ENCODE assay signal across 13 mouse cellular contexts in the genomic region with DNA sequence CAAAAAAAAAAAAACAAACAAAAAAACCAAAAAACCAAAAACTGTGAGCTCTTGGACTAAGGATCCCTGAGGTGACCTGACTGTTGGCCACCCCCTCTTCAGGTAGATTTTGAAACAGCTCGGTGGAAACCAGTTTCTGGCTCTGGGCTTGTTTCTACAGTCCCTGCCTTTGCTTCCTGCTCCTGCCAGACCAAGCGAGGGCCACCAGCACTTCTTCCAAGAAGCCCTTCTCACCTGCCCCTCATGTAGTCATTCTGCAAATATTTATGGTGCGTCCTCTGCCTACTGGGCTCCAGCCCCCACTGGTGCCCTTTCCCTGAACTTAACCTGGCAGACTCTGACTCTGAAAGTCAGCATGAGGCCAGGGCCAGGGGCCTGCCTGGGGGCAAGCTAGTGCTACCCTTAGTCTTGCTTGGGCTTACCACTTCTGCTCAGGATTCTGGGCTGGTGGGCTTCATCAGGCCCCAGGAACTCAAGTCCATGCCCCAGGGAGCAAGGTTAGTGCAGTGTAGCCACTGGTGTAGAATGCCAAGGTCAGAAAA. TPM values are rescaled to one million over a fixed set of nuclear protein-coding genes. Genes with fewer than 3 reads are reported as not detected.
DNase-seq lines count a peak whose midpoint lies in the region; ATAC-seq and TF ChIP-seq lines count a peak whose summit lies in the region.
"Had no signal": no experiment of that assay in that cellular context is flagged by ENCODE, and none has a peak within 500 bp of the region (broad histone marks: within the 10 kb centered on the region; RNA-seq: fewer than 3 reads in every experiment).

No protein-coding gene starts in this region.

- no peaks in the 10 kb centered on the region for H3K27me3 ChIP-seq in heart, embryonic 14.5 days (ENCODE audit: control insufficient read depth, insufficient read depth, low read length)

- WGBS in heart, embryonic 14.5 days: 76% methylated on average over 3 of the region's 3 CpGs

- H3K4me1 ChIP-seq in heart, embryonic 14.5 days (ENCODE audit: control insufficient read depth in 2 of 2, insufficient read depth in 2 of 2, low read length in 2 of 2): peaks cover 45 to 61% of the 10 kb centered on the region in 2 experiments
- H3K4me1 ChIP-seq in cortical plate, adult 2 months (ENCODE audit: control insufficient read depth, insufficient read depth, low read length): peaks cover 5% of the 10 kb centered on the region; the same call in 1 of the 2 replicates

- no peak for TF ChIP-seq CTCF in layer of hippocampus, adult 2 months (conservative IDR thresholded peaks at IDR 0.05)
- TF ChIP-seq CTCF in cortical plate, adult 2 months (IDR thresholded peaks at IDR 0.05; ENCODE audit: extremely low read depth, insufficient read depth, low read length): no peak

- TF ChIP-seq POLR2A in cortical plate, adult 2 months (IDR thresholded peaks at IDR 0.05; ENCODE audit: extremely low read depth, insufficient read depth, low read length): no peak

- no peaks in the 10 kb centered on the region for H3K36me3 ChIP-seq in heart, embryonic 14.5 days (ENCODE audit: control insufficient read depth, insufficient read depth, low read length)
- H3K36me3 ChIP-seq: intestine, embryonic 15.5 days had no signal

- H3K4me3 ChIP-seq in heart, embryonic 14.5 days (ENCODE audit: control insufficient read depth in 1 of 2, insufficient read depth in 1 of 2, low read depth in 1 of 2, low read length in 2 of 2): no peak overlapping the region
- peak overlapping the region; percentile 65 for H3K4me3 ChIP-seq in layer of hippocampus, adult 2 months
- peak overlapping the region; percentile 67 for H3K4me3 ChIP-seq in cortical plate, adult 2 months (ENCODE audit: insufficient read depth, low read length)
- H3K4me3 ChIP-seq: intestine, embryonic 15.5 days; myocyte had no signal

- peak overlapping the region; percentile 80 for H3K4me2 ChIP-seq in heart, embryonic 14.5 days (ENCODE audit: low read length)

- ATAC-seq in heart, embryonic 14.5 days (ENCODE audit: insufficient number of reproducible peaks, insufficient read depth, low FRiP score, low read depth): no peak
- ATAC-seq: intestine, embryonic 15.5 days had no signal

- peak overlapping the region; percentile 73; the same call in 1 of the 2 replicates for H3K9ac ChIP-seq in heart, embryonic 14.5 days (ENCODE audit: low read length)
- H3K9ac ChIP-seq: intestine, embryonic 15.5 days had no signal

- H3K27ac ChIP-seq in heart, embryonic 14.5 days (replicated peaks in 1 of 2; ENCODE audit: control insufficient read depth in 1 of 2, insufficient read depth in 1 of 2, low read depth in 2 of 2, low read length in 2 of 2): no peak overlapping the region
- H3K27ac ChIP-seq in layer of hippocampus, adult 2 months: 0 out of 2 replicates have a peak overlapping the region, but pooled peaks have one; percentile 7
- H3K27ac ChIP-seq in cortical plate, adult 2 months (ENCODE audit: insufficient read depth, low read length): no peak overlapping the region
- H3K27ac ChIP-seq: intestine, embryonic 15.5 days had no signal

- DNase-seq in heart, adult 8-10 months (ENCODE audit: low spot score): no peak
- no peak for DNase-seq in layer of hippocampus, adult 2 months (ENCODE audit: low spot score in 2 of 2)
- no peak for DNase-seq in layer of hippocampus, postnatal 10 days (ENCODE audit: low spot score in 2 of 2)
- DNase-seq in 3134 (ENCODE audit: extremely low read depth, insufficient read length, low spot score): peak; percentile 31
- no peak for DNase-seq in right cerebral cortex, postnatal 14 days
- no peak for DNase-seq in MN1 (ENCODE audit: low spot score)
- DNase-seq: cerebellum, adult 2 months; spleen, adult 18-20 months had no signal

- no peaks in the 10 kb centered on the region for H3K9me3 ChIP-seq in heart, embryonic 14.5 days (ENCODE audit: control insufficient read depth, low read length)
- H3K9me3 ChIP-seq: intestine, embryonic 15.5 days had no signal

RNA-seq across cellular contexts. Expression of a gene that starts 1.9 kb away (rescaled TPM):
- polyA plus RNA-seq in heart, embryonic 14.5 days (2014; fragmentation: Nextera tagmentation; extraction: Ambion mirVana): 8.3 and 8.6 TPM in 2 replicates
- 10 to 100 TPM in 3 of 4 experiments, 1 to 10 TPM in 1; 7.5 to 13.4 (median 11.4) TPM for total RNA-seq in heart, adult 8-10 months (2022)
- total RNA-seq in layer of hippocampus, adult 2 months (2021): 10 to 100 TPM; 57.5 to 65.7 TPM
- total RNA-seq in layer of hippocampus, postnatal 10 days (2021): 100 to 1,000 TPM; 109 to 120 TPM
- 58.0 and 63.1 TPM in 2 replicates for polyA plus RNA-seq in cortical plate, adult 2 months (2012; rRNA removed)

RNA-seq across cellular contexts. Expression of a gene that starts 38.7 kb away (rescaled TPM):
- 2.1 and 3.0 TPM in 2 replicates for polyA plus RNA-seq in heart, embryonic 14.5 days (2014; fragmentation: Nextera tagmentation; extraction: Ambion mirVana)
- total RNA-seq in heart, adult 8-10 months (2022): 1 to 10 TPM; 1.0 to 3.1 (median 1.7) TPM
- total RNA-seq in layer of hippocampus, adult 2 months (2021): 10 to 100 TPM; 14.8 to 15.5 TPM
- total RNA-seq in layer of hippocampus, postnatal 10 days (2021): 1 to 10 TPM; 3.0 to 3.8 TPM
- polyA plus RNA-seq in cortical plate, adult 2 months (2012; rRNA removed): 11.3 and 17.9 TPM in 2 replicates
- polyA plus RNA-seq: limb, embryonic 11.5 days had no signal

Comparison
In these comparisons a context has a peak if more than half of its experiments do, and no peak if none do; other contexts are left out.
1. H3K4me3 ChIP-seq: peak in layer of hippocampus, adult 2 months (single experiment) and cortical plate, adult 2 months (single experiment); none in heart, embryonic 14.5 days (0 of 2).
2. RNA of a gene that starts 1.9 kb away (total RNA-seq): 109 to 120 TPM in layer of hippocampus, postnatal 10 days and 57.5 to 65.7 TPM in layer of hippocampus, adult 2 months; 7.5 to 13.4 TPM in heart, adult 8-10 months; every median in the first group is over 4 times any median in the second.